Mouse (Mus musculus): ENCODE measurements around the gene Itpr3.

DNA sequence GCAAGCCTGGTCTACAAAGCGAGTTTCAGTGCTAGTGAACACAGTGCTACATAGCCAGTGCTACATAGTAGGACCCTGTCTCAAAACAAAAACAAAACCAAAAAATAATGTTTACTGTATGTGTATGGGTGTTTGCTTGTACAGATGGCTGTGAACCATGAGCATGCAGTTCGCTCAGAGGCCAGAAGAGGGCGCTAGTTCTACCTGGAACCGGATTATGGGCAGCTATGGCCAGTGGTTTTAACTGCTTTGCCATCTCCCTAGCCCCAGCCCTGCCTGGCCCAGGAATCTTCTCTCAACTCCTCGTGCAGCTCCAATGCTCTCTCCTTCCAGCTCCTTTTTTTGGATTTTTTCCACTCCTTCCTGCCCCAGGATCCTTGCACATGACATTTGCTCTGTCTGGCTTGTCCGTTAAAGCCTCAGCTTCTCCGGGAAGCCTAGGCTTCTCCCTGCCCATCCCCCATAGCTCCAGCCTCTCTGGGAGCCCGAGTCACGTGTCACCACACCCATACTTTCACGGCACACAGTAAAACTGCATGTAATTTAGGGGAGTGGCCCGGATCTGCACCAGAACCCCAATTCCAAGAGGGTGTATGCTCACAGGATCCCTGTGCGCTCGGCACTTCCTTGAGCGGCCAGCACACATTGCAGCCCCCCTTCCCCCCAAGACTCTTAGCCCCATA lies 9.2 kb upstream of the Itpr3 start:
- peak; percentile 62 for TF ChIP-seq CTCF (IDR thresholded peaks at IDR 0.05; ENCODE audit: low read depth)
- TF ChIP-seq EP300 (IDR thresholded peaks at IDR 0.05; ENCODE audit: low read depth), result no peak

All from liver, postnatal 0 days (tissue).